Mouse (Mus musculus) layer of hippocampus, postnatal 14 days (tissue): Measurements from ENCODE around the gene Ivd. TPM values are rescaled to one million over a fixed set of nuclear protein-coding genes. Genes with fewer than 3 reads are reported as not detected.

Experiments
- DNase-seq, 2 experiments: peaks; one replicate each; pipeline ENCODE4 v3.0.0; 2021 to 2022; ENCODE audit warnings: low spot score in 2 of 2, mixed read lengths in 1 of 2
- total RNA-seq, 2 experiments: library from RNA; stranded (reverse); gene quantifications; 2 replicates each; pipeline ENCODE4 v1.2.3; 2021

Ivd gene
- total RNA-seq, 2 experiments from 2014 or later, result 97.2 to 126 TPM

GRCm38 (mm10) chr2:118881019-118881418 is 19.3 kb downstream of the Ivd start:
- no peak for DNase-seq

DNA sequence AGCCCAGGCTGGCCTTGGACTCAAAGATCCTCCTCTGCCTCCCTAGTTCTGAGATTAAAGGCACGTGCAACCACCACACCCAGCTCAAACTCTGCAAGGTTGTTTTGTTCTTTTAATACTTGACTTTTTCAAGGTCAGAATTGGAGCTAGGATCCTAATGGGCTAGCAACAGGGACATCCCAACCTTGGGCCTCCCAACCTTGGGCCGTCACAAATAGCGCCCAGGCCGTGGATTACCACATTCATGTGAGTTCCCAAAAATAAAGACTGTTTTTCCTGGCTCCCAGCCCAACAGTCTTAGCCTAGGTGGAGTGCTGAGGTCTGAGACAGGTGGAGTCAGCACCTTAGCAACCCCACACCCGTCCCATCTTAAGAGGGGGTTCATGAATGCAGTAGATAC is 20.2 kb downstream of the Ivd start:
- DNase-seq, result no peak

GRCm38 (mm10) chr2:118882840-118883679 is 21.3 kb downstream of the Ivd start:
- DNase-seq, result peak; percentile 89

- DNase-seq, result no peak
These were observed 25.7 kb downstream of the Ivd start for GRCm38 (mm10) chr2:118887440-118887839.

DNA sequence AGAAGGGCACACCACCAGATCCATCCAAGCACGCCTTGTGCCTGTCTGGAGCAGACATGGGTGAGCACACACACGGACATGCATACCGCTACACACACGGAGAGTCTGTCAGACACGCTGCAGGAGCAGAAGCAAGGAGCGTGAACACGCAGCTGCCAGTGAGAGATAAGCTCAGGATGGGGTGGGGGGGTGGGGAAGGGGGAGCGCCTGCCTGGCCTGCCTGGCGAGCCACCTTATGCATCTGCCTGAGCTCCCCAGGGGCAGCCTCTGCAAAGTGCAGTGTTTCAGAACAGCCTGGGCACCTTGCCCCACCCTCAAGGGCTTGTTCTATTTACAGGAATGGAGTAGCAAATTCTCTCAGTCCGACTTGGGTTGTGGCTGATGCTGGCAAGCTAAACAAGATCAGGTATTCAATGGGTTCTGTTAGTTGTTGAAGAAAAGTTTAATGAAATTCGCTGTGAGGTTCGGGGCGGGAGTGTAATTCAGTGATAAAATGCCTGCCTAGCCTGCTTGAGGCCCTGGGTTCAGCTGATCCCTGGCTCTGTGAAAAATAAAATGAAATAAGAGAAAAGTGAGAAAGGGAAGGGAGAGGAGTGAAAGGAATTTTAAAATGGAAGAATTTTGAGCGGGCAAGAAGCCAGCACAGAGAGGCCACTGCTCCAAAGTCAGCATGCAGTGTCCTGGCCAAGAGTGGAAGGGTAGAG is 26.2 kb downstream of the Ivd start:
- no peak for DNase-seq

GRCm38 (mm10) chr2:118891173-118891572 is 29.4 kb downstream of the Ivd start:
- no peak for DNase-seq

- no peak for DNase-seq
These were observed 34.5 kb downstream of the Ivd start for GRCm38 (mm10) chr2:118895990-118896913.

DNA sequence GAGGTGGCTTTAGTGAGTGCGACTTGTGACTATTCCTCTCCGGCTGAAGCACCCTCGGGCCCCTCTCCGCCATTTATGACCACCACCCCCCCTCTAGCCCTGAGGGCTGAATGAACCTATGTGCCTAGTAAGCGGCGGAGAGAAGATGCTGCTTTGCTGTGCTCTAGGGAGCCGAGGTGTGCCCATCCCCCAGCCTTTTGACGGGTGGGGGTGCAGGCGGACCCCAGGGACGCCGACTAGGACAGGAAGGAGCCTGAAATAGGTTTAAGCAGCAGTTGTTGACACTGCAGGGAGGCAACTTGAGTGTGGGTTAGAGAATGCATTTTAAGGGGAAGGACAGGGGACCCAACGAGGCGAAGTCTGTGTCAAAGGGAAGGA is 35.1 kb downstream of the Ivd start:
- no peak for DNase-seq

DNA sequence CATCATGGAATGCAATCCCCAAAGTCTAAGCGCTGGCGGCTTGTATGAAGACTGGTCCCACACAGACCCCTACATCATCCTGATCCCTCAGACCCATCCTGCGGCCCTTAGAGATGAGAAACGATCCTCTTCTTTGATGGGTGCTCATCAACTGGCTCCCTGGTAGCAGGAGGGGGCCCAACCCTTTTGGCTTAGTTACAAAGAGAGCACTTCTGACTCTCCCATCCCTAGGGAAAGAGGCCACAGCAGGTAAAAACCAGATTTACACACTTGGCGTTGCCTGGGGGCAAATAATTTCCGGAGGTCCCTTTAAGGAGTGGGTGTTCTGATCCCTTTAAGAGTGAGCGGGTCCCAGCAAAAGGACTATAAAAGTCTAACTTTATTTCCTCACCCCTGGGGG is 35.6 kb downstream of the Ivd start:
- no peak for DNase-seq

DNA sequence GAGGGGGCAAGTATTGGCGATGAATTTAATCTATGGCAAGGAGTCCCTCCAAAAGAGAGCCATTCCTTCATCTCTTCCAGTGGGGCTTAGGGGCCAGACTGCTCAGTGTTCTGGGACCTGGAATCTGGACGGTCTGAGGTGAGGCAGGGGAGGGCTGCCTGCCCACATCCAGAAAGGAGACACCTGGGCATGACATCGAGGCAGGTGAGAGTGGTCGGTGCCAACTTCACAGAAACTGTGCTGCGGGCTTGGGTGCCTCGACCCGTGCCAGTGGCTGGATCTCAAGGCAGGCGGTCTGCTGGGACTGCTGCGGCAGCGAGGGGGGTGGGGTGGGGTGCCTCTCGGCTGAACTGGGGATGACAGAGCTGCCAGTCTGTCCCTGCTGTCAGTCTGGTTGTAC is 36.1 kb downstream of the Ivd start:
- DNase-seq, result no peak

DNA sequence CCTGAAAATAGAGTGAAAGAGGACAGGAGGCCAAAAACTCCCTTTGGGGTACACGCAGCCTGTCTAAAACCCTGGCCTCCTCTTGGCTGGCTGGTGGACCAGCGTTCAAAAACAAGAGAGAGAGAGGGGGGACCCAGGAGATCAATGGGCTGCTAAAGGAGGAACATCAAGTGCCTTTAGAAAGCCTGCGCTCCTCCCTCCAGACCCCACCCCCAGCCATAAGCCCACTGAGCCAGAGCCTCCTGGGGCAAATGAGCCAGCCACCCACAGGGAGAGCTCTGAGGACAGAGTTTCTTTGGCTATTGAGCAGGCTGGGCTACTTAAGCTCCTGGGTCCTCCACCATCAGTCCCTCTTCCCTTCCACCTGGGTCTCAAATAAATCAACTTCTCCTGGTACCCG is 37.0 kb downstream of the Ivd start:
- DNase-seq, result no peak

DNA sequence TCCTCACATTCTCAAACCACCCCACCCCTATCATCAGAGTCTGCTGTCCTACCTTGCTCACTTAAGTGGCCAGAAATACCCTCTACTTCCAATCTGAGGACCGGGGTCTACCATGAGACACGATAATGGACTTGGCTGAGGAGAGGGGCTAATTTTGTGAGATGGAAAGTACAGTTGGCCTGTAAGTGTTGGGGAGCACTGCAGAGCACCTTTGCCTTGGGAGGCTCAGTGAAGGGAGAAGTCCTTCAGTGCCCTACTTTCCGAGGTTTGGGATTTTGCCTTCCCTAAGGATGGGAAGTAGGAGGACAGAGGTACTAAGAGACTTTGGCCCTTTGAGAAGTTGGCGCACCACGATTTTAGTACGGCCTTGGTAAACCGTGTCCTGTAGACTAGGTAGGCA is 37.6 kb downstream of the Ivd start:
- DNase-seq, result no peak

DNA sequence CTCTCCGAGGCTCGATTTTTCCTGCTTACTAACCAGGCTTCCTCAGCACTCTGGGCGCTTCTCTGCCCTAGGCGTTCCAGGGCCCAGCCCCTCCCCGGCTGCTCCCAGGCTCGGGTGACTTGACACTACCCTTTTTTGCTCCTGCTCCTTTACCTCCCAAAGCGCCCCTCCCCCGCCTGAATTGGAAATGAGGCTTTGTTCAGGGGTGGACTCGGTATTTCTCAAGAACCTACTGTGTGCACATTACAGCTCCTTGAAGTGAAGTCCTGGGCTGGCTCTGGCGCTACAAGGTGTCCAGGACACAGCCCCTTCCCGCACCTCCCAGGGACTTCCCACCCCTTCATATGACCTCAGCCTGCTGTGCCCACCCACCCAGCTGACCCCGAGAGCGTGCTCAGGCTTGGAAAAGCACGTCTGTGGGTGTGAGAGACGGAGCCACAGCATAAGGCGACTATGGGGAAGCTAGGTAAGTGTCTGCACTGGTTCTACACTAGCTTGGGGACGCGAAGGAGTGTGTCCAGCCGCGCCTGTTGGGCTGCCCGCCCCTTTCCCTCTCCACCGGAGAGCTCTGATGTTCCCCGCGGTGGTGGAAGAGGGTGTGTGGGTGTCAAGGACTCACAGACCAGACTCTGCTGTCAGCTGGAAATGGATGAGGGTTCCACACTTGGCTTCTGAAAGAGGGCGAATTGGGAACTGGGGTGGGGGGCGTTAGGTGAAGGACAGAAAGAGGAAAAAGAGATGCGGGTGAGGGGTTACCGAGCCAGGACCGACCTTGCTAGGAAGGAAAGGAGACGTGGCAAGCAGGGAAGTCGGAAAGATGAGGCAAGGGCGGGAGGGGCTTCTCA is 38.4 kb downstream of the Ivd start, which contains the start of gene Bahd1:
Gene Bahd1 (plus strand): TSS at position 397 of the 845 bp plus-strand sequence.
- DNase-seq, result no peak

DNA sequence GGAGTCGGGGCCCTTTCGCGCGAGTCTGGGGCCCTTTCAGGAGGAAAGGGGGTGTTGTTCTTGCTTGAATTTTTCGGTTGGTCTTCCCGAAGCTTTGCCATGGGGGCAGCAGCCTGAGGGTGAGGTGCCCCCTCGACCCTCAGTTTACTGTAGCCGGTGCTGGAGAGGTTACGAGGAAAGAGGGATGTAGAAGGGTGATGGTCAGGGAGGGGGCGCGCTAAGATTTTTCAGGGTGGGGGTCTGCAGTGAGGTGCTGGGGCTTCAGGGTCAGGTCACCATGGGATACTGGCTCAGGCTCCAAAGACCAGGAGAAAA is 39.0 kb downstream of the Ivd start:
- peak; percentile 33 for DNase-seq

DNA sequence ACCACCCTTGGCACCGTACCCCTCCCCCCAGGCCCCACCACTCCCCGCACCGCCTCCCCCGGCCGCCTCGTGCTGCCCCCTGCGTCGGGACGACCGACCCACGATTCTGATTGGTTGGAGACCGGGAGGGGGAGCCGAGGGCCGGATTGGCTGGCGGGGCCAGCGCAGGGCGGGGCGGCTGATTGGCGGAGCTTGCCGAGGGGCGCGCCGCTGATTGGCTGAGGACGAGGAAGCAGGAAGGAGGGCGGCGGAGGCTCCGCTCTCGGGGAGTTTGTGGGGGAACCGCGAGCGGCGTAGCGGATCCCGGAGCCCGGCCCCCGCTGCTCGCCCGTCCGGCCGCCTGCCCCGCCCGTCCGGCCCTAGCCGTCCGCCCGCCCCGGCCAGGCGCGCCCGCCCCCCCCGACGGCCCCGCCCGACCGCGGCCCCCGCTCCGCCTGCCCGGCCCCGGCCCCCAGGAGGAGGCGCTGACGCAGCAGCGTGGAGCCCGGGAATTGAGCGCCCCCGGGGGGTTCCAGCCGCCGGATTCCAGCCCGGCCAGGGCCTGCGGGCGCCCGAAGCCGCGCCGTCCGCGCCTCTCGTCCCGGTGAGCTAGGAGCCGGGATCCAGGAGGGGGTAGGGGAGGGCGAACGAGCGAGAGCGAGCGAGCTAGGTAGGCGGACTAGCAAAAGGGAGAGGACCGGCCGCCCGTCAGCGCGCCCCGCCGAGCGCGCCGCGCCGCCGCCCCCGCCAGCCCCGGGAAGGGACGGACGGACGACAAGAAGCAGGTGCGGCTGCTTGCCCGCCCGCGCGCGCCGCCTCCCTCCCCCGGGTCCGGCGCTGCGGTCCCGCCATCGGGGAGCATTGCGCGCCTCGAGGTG is 39.6 kb downstream of the Ivd start:
- DNase-seq, result peak; percentile 96 to 98

DNA sequence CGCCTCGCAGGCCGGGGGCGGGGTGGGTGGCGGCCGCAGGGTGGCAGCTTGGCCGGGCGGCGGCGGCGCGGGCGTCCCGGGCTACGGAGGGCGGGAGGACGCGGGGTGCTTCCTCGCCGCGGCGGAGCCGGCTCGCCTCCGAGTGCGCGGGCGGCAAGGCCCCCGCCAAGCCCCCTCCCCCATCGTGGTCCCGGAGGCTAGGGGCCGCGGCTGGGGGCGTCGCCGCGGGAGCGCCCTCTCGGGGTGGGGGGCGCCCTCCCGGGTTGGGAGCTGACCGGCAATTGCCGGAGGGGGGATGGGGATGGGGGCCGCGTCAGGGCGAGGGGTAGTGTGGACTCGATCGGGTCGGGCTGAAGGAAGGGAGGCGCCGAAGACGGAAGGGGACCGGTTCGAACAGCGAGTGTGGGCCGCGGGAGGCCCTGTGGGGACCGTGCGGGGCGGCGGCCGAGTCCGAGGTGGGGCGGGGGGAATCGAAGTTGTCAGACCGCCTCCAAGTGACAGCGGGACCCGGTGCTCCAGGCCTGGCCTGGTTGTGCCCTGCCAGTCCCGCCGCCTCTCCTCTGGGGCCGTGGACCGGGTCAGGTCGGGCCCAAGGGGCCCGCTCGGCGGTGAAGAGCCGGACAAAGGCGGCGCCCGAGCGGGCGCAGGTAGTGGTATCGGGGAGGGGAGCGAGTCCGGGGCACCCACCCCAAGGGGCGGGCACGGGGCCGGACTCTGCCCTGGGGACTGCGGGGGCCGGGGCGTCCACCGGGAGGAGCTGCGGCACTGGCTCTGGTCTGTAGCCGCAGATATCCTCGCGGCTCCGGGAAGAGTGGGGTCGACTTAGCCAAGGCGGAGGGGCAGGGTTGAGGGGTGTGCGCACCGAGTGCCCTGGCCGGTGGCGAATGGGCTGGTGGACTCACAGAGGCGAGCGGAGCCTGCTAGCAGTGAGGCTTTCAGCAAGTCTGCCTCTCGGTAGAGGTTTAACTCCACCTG is 40.6 kb downstream of the Ivd start:
- peak; percentile 28 to 36 for DNase-seq

DNA sequence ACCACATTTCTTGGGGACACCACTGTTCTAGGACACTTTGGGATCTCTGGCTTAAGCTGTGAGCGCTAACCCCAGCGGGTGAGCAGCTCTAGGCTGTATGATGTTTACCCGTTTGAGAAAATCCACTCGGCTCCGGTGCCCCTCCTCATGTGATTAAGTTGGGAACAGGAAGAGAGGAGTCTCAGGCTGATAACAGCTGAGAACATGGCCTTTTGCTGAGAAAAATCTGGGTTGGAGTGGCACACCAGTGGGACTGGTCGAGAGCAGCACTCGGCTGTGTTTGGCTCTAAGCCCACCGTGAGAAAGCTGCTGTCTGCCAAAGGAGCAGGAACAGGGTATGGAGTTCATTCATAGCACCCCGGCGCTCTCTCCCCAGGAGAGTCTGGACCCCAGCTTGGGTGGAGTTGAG is 41.6 kb downstream of the Ivd start:
- peak in 1 of 2 experiments; percentile 41 for DNase-seq

DNA sequence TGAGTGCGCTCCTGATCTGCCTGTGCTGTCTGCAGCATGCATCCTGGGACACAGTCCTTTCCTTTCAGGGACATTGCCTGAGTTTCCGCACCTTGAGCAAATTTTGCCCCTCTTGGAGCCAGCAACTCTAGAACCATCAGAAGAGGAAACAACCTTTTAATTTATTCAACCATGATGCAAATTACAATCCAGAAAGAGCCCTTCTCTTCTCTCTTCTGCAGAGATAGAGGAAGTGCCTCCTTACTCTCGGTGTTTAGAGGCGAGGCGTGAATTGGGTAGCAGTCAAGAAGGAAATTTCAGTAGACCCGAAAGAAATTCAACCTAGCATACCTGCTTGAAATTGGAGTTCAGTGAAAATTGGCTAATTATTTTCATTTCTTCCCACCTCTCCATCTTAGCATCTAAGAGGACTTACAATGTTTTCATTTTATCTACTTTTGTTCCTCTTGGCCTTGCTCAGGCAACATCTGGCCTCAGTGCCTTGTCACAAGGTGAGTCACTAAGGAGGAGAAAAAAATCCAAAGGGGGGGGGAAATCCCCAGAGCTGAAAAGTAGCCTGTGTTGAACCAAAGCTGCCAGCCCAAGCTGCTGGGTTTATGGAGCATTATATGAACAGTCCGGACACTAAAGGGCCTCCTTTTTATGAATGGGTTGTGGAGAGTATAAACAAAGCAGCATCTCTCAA is 43.8 kb downstream of the Ivd start:
- DNase-seq, result no peak
